Mouse (Mus musculus) hindbrain, embryonic 15.5 days (tissue): ENCODE measurements around the gene Gmip. TPM values are rescaled to one million over a fixed set of nuclear protein-coding genes. Genes with fewer than 3 reads are reported as not detected.

ENCODE experiments used
- ATAC-seq: fragments of 200-750 bp; cut with Nextera tagmentation; 2 replicates; pipeline ENCODE4 v1.8.0; 2017; ENCODE audit warnings: low read depth, moderate number of reproducible peaks, moderate TSS enrichment; ENCODE audit not compliant: low FRiP score
- H3K27ac ChIP-seq: fragments of 300-500 bp; sonication (generic); replicated peaks from 2 replicates; pipeline ENCODE4 v1.5.1; 2015; ENCODE audit warnings: mild to moderate bottlenecking, inconsistent platforms
- H3K27me3 ChIP-seq: fragments of 300-500 bp; sonication (generic); 2 replicates; pipeline ENCODE4 v1.6.1; 2015; ENCODE audit warnings: control low read depth, inconsistent platforms
- H3K36me3 ChIP-seq: fragments of 300-500 bp; sonication (generic); 2 replicates; pipeline ENCODE4 v1.6.1; 2015; ENCODE audit warnings: control low read depth, inconsistent platforms
- H3K4me1 ChIP-seq: fragments of 300-500 bp; sonication (generic); replicated peaks from 2 replicates; pipeline ENCODE4 v1.6.1; 2015; ENCODE audit warnings: control low read depth, inconsistent platforms
- H3K4me2 ChIP-seq: fragments of 300-500 bp; sonication (generic); 2 replicates; pipeline ENCODE4 v1.6.1; 2015; ENCODE audit warnings: moderate library complexity, mild to moderate bottlenecking, inconsistent platforms
- H3K4me3 ChIP-seq: fragments of 300-500 bp; sonication (generic); 2 replicates; pipeline ENCODE4 v1.5.1; 2015; ENCODE audit warnings: mild to moderate bottlenecking, inconsistent platforms
- H3K9ac ChIP-seq: fragments of 300-500 bp; sonication (generic); 2 replicates; pipeline ENCODE4 v1.6.1; 2015; ENCODE audit warnings: inconsistent platforms
- H3K9me3 ChIP-seq: fragments of 300-500 bp; sonication (generic); 2 replicates; pipeline ENCODE4 v1.6.1; 2016; ENCODE audit warnings: control low read depth, inconsistent platforms
- WGBS: fragments of 180-500 bp; shearing (Covaris S2); methylation state at CpG from one replicate; pipeline ENCODE4 v1.1.7; 2015; 5-methylcytosine and 5-hydroxymethylcytosine counted together
- polyA plus RNA-seq: library from polyadenylated mRNA; unstranded; fragments of >200 nt; fragmentation: Nextera tagmentation; extraction: Ambion mirVana; gene quantifications from 2 replicates; pipeline ENCODE4 v1.2.1, GENCODE M21; 2015

Gene Gmip
- polyA plus RNA-seq, 1 experiment from 2014 or later = 38.7 TPM

DNA sequence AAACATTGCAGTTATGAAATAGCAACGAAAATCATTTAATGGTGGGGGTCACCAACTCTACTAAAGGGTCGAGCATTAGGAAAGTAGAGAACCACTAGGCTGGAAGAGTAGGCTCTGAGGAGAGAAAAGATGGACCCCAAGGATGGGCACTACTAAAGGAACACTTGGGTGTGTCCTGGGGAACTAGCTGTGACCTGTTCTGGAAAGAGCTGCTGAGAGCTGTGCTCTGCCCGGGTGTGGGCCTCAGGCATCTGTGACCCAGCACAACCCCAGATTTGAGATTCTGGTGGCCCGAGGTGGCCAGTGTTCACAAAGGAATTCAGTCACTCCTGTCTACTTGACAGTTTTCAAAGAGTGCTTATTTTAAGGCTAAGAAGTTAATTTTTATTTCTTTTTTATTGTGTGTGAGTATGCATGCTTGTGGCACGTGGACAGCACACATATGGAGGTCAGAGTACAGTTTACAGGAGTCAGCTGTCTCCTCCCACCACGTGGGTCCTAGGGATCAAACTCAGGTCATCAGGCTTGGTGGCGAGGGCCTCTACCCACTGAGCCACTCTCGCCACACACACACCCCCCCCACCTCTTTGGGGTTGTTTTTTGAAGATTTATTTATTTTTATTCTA is 28.7 kb downstream of the Gmip start:
- H3K9me3 ChIP-seq = no peaks in the 10 kb centered on the region
- peaks cover 20% of the 10 kb centered on the region for H3K4me1 ChIP-seq
- no peak overlapping the region for H3K4me2 ChIP-seq
- H3K9ac ChIP-seq = no peak overlapping the region
- 83% methylated on average over 8 of the region's 8 CpGs for WGBS
- no peak for ATAC-seq
- H3K27ac ChIP-seq = no peak overlapping the region
- H3K4me3 ChIP-seq = no peak overlapping the region
- no peaks in the 10 kb centered on the region for H3K36me3 ChIP-seq
- H3K27me3 ChIP-seq = no peaks in the 10 kb centered on the region

DNA sequence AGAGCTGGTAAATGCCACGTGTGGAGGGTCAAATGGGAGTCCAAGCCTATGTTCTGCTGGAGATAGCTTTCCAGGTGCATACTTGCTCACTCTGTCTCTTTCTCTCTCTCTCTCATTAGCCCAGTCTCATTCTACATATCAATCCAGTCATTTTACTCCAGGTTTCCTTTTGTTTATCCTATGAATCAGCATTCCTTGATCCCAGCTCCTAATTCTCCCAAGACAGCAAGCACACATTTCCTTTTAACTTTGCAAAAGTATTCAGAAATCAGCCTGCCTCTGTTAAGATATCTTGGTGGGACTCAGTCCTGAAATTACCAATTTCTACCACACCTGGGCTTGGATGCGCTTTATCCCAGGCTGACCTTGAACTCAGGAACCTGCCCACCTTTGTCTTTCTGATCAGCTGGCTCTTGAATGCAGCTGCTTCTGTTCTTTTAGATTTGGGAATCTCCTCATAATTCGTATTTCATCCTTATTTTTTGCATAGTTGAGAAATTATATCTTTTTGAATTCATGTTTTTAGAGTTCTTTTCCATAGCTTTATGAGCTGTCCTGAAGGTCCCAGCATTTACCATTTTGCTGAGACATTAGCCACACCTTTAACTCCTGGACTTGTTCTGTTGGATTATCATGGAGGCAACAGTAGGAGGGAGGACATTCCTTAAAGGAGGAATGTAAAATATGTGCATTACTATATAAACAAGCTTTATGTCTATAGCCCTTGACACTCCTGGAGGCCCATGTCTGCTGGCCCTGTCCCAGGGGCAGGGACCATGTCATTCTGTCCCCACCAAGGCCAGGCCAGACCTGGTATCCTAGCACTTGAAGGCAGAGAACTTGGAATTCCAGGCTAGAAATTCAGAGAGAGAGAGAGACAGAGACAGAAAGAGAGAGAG is 38.9 kb downstream of the Gmip start:
- H3K4me1 ChIP-seq = no peaks in the 10 kb centered on the region
- no peak for ATAC-seq
- H3K27ac ChIP-seq = no peak overlapping the region
- no peak overlapping the region for H3K9ac ChIP-seq
- no peaks in the 10 kb centered on the region for H3K9me3 ChIP-seq
- 80% methylated on average over 3 of the region's 3 CpGs for WGBS
- 0 out of 2 replicates have a peak, but pooled peaks cover 3% of the 10 kb centered on the region for H3K36me3 ChIP-seq
- H3K27me3 ChIP-seq = no peaks in the 10 kb centered on the region
- no peak overlapping the region for H3K4me2 ChIP-seq
- H3K4me3 ChIP-seq = no peak overlapping the region

DNA sequence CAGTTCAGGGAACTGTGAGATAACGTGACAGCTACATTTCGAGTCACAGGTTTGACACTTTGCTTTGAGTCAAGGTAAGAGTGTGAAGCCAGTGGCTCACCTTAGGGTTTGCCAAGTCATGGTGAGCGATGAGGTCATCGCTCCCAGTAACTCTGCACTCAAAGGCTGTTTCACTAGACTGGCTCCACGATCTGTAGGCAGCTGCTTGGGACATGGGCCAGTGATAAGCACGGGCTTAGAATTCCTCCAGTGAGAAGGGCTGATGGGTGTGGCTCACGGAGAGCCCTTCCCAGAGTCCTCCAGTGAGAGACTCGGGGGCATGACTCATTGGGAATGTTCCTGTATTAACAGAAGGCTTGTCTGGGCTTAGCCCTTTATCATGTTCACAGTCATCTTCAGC is 40.5 kb downstream of the Gmip start:
- ATAC-seq = no peak
- Histone ChIP-seq H3K27me3 (no peaks in the 10 kb centered on the region), H3K4me1 (no peaks in the 10 kb centered on the region), H3K4me3 (no peak overlapping the region), H3K9ac (no peak overlapping the region), H3K9me3 (no peaks in the 10 kb centered on the region), H3K4me2 (no peak overlapping the region), H3K27ac (no peak overlapping the region), H3K36me3 (0 out of 2 replicates have a peak, but pooled peaks cover 3% of the 10 kb centered on the region)
- 89% methylated on average over 8 of the region's 8 CpGs for WGBS

DNA sequence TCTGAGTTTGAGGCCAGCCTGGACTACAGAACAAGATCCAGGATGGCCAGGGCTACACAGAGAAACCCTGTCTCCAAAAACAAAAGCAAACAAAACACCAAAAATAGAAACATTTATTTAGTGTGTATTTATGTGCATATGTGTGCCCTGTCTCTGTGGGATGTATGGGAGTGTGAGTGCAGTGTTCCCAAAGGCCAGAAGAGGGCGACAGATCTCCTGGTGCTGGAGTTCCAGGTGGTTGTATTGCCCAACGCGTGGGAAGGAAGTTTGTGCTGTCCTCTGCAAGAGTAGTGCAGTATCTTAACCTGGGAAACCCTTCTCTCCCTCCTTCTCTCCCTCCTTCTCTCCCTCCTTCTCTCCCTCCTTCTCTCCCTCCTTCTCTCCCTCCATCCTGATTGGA is 41.4 kb downstream of the Gmip start:
- Histone ChIP-seq H3K36me3 (0 out of 2 replicates have a peak, but pooled peaks cover 3% of the 10 kb centered on the region), H3K4me3 (no peak overlapping the region), H3K27me3 (no peaks in the 10 kb centered on the region), H3K4me1 (no peaks in the 10 kb centered on the region), H3K27ac (no peak overlapping the region), H3K4me2 (no peak overlapping the region), H3K9me3 (no peaks in the 10 kb centered on the region), H3K9ac (no peak overlapping the region)
- ATAC-seq = no peak
- 43% methylated on average over 3 of the region's 3 CpGs for WGBS

DNA sequence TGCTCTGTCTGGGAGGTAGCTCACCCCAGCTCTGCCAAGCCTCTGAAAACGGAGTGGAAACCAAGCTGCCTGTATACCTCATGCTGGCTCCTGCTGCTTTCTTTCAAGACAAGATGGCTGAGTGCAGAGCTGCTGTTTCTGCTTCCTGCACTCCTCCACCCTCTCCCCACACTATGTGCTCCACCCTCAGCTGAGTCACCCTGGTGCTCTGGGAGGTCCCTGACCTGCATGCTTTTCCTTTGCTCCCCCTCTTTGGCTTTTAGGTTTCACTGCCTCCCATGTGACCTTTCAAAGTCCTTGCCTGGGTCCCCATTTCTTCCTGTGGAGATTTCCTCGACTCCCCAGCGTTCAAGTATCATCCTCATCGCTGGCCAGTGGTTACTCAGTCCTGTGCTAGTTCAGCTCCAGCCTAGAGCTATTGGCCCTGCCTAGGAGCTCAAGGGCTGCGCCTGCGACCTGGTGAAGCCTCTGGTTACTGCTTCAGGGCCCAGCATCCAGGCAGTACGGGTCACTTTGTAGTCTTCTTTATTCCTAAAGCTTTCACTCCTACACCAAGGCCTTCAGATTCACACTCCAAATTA is 42.5 kb downstream of the Gmip start:
- no peaks in the 10 kb centered on the region for H3K9me3 ChIP-seq
- no peaks in the 10 kb centered on the region for H3K27me3 ChIP-seq
- no peak overlapping the region for H3K4me3 ChIP-seq
- 86% methylated on average over 7 of the region's 7 CpGs for WGBS
- 0 out of 2 replicates have a peak, but pooled peaks cover 3% of the 10 kb centered on the region for H3K36me3 ChIP-seq
- no peak overlapping the region for H3K27ac ChIP-seq
- no peak for ATAC-seq
- H3K9ac ChIP-seq = no peak overlapping the region
- no peaks in the 10 kb centered on the region for H3K4me1 ChIP-seq
- H3K4me2 ChIP-seq = no peak overlapping the region

DNA sequence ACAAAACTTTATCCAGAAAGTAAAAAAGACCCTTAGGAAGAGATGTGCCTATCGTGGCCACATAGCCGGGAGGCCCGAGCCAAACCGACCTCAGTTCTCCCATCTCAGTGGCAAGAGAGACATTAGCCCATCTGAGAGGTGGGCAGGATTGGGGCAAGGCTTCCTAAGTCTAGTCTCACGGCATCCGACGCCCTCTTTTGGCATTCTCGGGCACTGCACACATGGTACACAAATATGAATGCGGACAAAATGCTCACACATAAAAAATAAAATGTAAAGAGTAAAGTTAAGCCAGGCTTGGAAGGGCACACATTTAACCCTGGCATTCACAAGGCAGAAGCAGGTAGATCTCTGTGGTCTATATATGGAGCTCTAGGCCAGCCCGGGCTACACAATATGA is 45.4 kb downstream of the Gmip start:
- H3K9ac ChIP-seq = no peak overlapping the region
- H3K4me2 ChIP-seq = no peak overlapping the region
- H3K27ac ChIP-seq = no peak overlapping the region
- H3K27me3 ChIP-seq = no peaks in the 10 kb centered on the region
- WGBS = 95% methylated on average over 10 of the region's 10 CpGs
- H3K9me3 ChIP-seq = no peaks in the 10 kb centered on the region
- no peak overlapping the region for H3K4me3 ChIP-seq
- no peaks in the 10 kb centered on the region for H3K4me1 ChIP-seq
- ATAC-seq = no peak
- H3K36me3 ChIP-seq = 0 out of 2 replicates have a peak, but pooled peaks cover 3% of the 10 kb centered on the region

DNA sequence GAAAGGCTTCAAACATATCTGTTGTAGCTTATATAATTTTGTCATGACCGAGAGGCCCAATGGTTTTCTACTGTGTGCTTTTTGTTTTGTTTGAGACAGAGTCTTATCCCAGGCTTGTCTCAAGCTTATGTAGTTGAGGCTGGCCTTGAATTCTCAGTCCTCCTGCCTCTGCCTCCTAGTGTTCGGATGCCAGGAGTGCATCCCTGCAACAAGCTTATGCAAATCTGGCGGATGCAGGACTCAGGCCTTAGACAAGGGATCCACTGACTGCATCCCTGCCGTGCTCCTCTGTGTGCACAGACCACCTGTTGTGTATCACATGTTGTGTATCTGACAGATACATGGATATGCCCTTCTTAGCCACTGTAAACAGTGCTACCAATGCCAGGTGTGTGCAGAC is 52.3 kb downstream of the Gmip start:
- no peak overlapping the region for H3K9ac ChIP-seq
- no peaks in the 10 kb centered on the region for H3K9me3 ChIP-seq
- H3K27me3 ChIP-seq = no peaks in the 10 kb centered on the region
- ATAC-seq = no peak
- WGBS = 63% methylated on average over 4 of the region's 4 CpGs
- peaks cover 9% of the 10 kb centered on the region; the same call in 1 of the 2 replicates for H3K36me3 ChIP-seq
- H3K4me2 ChIP-seq = no peak overlapping the region
- H3K27ac ChIP-seq = no peak overlapping the region
- no peak overlapping the region for H3K4me3 ChIP-seq
- H3K4me1 ChIP-seq = no peaks in the 10 kb centered on the region

DNA sequence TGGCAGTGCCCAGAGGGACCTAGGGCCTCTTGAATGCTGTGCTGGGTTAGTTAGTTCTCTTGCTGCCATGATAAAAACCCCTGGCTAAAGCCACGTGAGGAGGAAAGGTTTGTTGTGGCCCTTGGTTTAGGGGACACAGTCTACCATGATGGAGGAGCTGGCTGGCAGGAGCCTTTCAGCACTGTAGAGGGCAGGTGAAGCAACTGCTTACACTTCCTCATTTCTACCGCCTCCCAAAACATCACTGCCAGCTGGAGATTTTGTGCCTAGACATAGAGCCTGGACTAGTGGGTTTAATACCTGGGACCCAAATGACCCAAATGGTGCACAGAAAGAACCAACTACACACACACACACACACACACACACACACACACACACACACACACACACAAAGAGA is 52.8 kb downstream of the Gmip start:
- no peaks in the 10 kb centered on the region for H3K27me3 ChIP-seq
- no peak overlapping the region for H3K9ac ChIP-seq
- no peaks in the 10 kb centered on the region for H3K9me3 ChIP-seq
- ATAC-seq = no peak
- no peaks in the 10 kb centered on the region for H3K4me1 ChIP-seq
- H3K36me3 ChIP-seq = peaks cover 9% of the 10 kb centered on the region; the same call in 1 of the 2 replicates
- no peak overlapping the region for H3K4me2 ChIP-seq
- no peak overlapping the region for H3K4me3 ChIP-seq
- WGBS = 75% methylated on average over 2 of the region's 2 CpGs
- no peak overlapping the region for H3K27ac ChIP-seq

DNA sequence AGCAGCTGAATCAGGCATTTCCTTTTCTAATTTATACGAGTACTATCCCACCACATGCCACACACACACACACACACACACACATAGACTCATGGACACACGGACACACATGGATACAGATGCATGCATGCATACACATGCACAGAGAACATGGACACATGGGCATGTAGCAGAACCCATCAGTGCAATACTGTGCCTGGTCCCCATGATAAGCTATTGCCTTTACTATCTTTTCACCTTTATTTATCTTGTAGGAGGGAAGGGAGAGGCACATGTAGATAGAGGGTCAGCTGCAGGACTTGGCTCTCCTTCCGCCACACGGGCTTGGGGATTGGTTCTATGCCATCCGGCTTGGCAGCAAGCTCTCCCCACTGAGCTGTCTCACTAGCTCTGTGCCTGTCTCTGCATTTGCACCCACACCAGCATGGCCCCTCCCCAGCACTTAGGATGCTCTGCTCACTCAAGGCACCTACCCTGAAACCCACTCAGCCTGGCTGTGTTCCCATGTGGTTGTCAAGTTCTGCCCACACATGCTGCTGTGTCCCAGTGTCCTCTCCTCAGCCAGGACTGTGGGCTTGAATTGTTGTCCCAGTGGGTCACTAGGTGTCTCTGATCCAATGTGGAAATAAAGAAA is 55.0 kb downstream of the Gmip start:
- Histone ChIP-seq H3K27ac (no peak overlapping the region), H3K4me1 (no peaks in the 10 kb centered on the region)
- 92% methylated on average over 5 of the region's 5 CpGs for WGBS

DNA sequence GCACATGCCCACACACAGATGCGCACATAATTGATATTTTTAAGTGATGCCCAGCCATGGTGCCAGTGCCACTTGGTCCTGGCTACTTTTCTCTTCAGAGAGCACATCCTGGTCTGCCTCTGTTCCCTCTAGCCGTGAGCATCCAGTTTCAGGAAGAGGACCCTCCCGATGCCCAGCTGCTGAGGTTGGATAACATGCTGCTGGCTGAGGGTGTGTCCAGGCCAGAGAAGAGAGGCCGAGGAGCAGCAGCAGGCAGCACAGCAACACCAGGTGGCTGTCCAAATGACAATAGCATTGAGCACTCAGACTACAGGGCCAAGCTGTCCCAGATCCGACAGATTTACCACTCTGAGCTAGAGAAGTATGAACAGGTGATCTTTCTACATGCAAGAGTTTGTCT is 55.7 kb downstream of the Gmip start:
- Histone ChIP-seq H3K4me3 (no peak overlapping the region), H3K36me3 (peaks cover 9% of the 10 kb centered on the region; the same call in 1 of the 2 replicates), H3K4me2 (no peak overlapping the region), H3K27ac (no peak overlapping the region), H3K9ac (no peak overlapping the region), H3K27me3 (no peaks in the 10 kb centered on the region), H3K4me1 (no peaks in the 10 kb centered on the region), H3K9me3 (no peaks in the 10 kb centered on the region)
- 80% methylated on average over 5 of the region's 5 CpGs for WGBS
- ATAC-seq = no peak

More for the DNA sequence above, 55.0 kb downstream of the Gmip start:
- no peak overlapping the region for H3K4me2 ChIP-seq
- peaks cover 9% of the 10 kb centered on the region; the same call in 1 of the 2 replicates for H3K36me3 ChIP-seq
- ATAC-seq = no peak
- H3K9me3 ChIP-seq = no peaks in the 10 kb centered on the region
- no peak overlapping the region for H3K9ac ChIP-seq
- H3K4me3 ChIP-seq = no peak overlapping the region
- H3K27me3 ChIP-seq = no peaks in the 10 kb centered on the region

DNA sequence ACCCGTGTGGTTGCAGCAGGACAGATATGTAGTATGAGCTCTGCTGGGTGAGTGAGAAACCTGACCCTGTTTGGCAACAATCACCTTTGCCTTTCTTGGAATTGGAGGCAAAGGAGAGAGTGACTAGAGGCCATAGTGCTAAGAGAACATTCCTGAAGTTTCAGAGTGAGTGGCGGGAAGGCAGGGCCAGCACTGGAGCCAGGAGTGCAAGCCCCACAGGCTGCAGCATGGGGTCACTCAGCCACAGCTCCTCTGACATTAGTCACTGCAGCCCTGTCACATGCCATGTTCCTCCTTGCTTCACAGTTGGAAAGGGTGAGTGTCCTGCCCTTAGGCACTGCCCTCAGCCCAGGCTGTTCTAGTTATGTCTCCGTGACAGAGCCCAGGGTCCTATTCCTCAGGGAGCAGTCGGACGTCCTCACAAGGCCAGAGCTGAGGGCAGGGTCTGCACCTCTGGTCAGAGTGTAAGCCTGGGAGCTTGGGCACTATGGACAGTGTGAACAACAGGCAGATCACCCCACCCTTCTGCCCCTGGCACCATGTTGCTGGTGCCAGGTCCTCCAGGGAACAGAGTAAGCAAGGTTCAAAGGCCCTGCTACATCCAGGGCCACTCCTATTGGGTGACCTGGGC is 59.3 kb downstream of the Gmip start:
- Histone ChIP-seq H3K4me2 (no peak overlapping the region), H3K4me1 (no peaks in the 10 kb centered on the region), H3K9ac (no peak overlapping the region), H3K9me3 (no peaks in the 10 kb centered on the region), H3K36me3 (no peaks in the 10 kb centered on the region), H3K27me3 (no peaks in the 10 kb centered on the region), H3K4me3 (no peak overlapping the region), H3K27ac (no peak overlapping the region)
- WGBS = 80% methylated on average over 5 of the region's 5 CpGs
- no peak for ATAC-seq
